Comparison of ENCODE assay signal across 11 mouse cellular contexts in genomic region chr11:107968147-107968546, GRCm38 (mm10). TPM values are rescaled to one million over a fixed set of nuclear protein-coding genes. Genes with fewer than 3 reads are reported as not detected.
A peak's percentile ranks its signal among the peaks of the same experiment; 100 is the strongest.
DNase-seq lines count a peak whose midpoint lies in the region; ATAC-seq and TF ChIP-seq lines count a peak whose summit lies in the region.
"Had no signal": no experiment of that assay in that cellular context is flagged by ENCODE, and none has a peak within 500 bp of the region (broad histone marks: within the 10 kb centered on the region; RNA-seq: fewer than 3 reads in every experiment).

No protein-coding gene starts in this region.

- H3K4me2 ChIP-seq in hindbrain, postnatal 0 days (ENCODE audit: low read depth, low read length), result no peak overlapping the region
- H3K4me2 ChIP-seq in hindbrain, embryonic 14.5 days (replicated peaks), result no peak overlapping the region
- H3K4me2 ChIP-seq in limb, embryonic 14.5 days (replicated peaks; ENCODE audit: low read depth, low read length, severe bottlenecking), result no peak overlapping the region

- no peak overlapping the region for H3K4me3 ChIP-seq in hindbrain, postnatal 0 days (ENCODE audit: low read length)
- H3K4me3 ChIP-seq in hindbrain, embryonic 14.5 days (replicated peaks; ENCODE audit: low read length), result no peak overlapping the region
- no peak overlapping the region for H3K4me3 ChIP-seq in limb, embryonic 14.5 days (replicated peaks; ENCODE audit: low read length)
- H3K4me3 ChIP-seq: heart, adult 2 months had no signal

- H3K27me3 ChIP-seq in hindbrain, postnatal 0 days (ENCODE audit: insufficient read depth, low read length), result no peaks in the 10 kb centered on the region
- H3K27me3 ChIP-seq in hindbrain, embryonic 14.5 days (ENCODE audit: control insufficient read depth, insufficient read depth, low read length), result no peaks in the 10 kb centered on the region
- H3K27me3 ChIP-seq in limb, embryonic 14.5 days (ENCODE audit: control insufficient read depth, insufficient read depth, low read length), result no peaks in the 10 kb centered on the region

- no peak overlapping the region for H3K27ac ChIP-seq in hindbrain, postnatal 0 days
- no peak overlapping the region for H3K27ac ChIP-seq in hindbrain, embryonic 14.5 days
- peak overlapping the region; percentile 63 for H3K27ac ChIP-seq in limb, embryonic 14.5 days (replicated peaks; ENCODE audit: low read depth, low read length)
- H3K27ac ChIP-seq: heart, adult 2 months; macrophage had no signal

- H3K9me3 ChIP-seq in hindbrain, postnatal 0 days (ENCODE audit: low read length), result no peaks in the 10 kb centered on the region
- H3K9me3 ChIP-seq in hindbrain, embryonic 14.5 days (ENCODE audit: control insufficient read depth, low read length), result no peaks in the 10 kb centered on the region
- H3K9me3 ChIP-seq in limb, embryonic 14.5 days (ENCODE audit: control insufficient read depth, low read length), result no peaks in the 10 kb centered on the region

- peaks cover 21% of the 10 kb centered on the region for H3K4me1 ChIP-seq in hindbrain, postnatal 0 days (ENCODE audit: insufficient read depth, low read length)
- H3K4me1 ChIP-seq in hindbrain, embryonic 14.5 days (replicated peaks; ENCODE audit: control insufficient read depth, insufficient read depth, low read length), result peaks cover 16% of the 10 kb centered on the region; the same call in 1 of the 2 replicates
- peaks cover 29% of the 10 kb centered on the region for H3K4me1 ChIP-seq in limb, embryonic 14.5 days (ENCODE audit: control insufficient read depth, insufficient read depth, low read length)

- WGBS in hindbrain, postnatal 0 days, result 49% methylated on average over 13 of the region's 13 CpGs
- 69% methylated on average over 13 of the region's 13 CpGs for WGBS in hindbrain, embryonic 14.5 days
- WGBS in limb, embryonic 14.5 days, result 30% methylated on average over 13 of the region's 13 CpGs

- TF ChIP-seq CTCF in hindbrain, postnatal 0 days (IDR thresholded peaks at IDR 0.05; ENCODE audit: low read depth), result no peak
- TF ChIP-seq CTCF in brain, embryonic 14.5 days (IDR thresholded peaks at IDR 0.05; ENCODE audit: borderline replicate concordance, extremely low read depth, insufficient read depth, insufficient read length), result no peak

- no peak overlapping the region for H3K9ac ChIP-seq in hindbrain, postnatal 0 days (replicated peaks; ENCODE audit: low read length)
- no peak overlapping the region for H3K9ac ChIP-seq in hindbrain, embryonic 14.5 days
- H3K9ac ChIP-seq in limb, embryonic 14.5 days (ENCODE audit: low read depth, low read length, severe bottlenecking), result no peak overlapping the region

- DNase-seq in hindbrain, postnatal 0 days (ENCODE audit: low spot score), result peak; percentile 43
- DNase-seq in hindbrain, embryonic 14.5 days (ENCODE audit: low spot score), result no peak
- DNase-seq in brain, embryonic 14.5 days (ENCODE audit: low read depth), result peak; percentile 61
- DNase-seq in embryo, embryonic 11 days, result peak; percentile 52
- DNase-seq in limb, embryonic 14.5 days (ENCODE audit: low spot score), result no peak
- DNase-seq in right cerebral cortex, postnatal 10 days (ENCODE audit: low spot score in 2 of 2), result no peak
- no peak for DNase-seq in Muller cell, postnatal 12 days (ENCODE audit: inconsistent ontology term)
- DNase-seq: heart, adult 2 months; thymus, postnatal 4 days had no signal

- no peak for TF ChIP-seq POLR2A in brain, embryonic 14.5 days (IDR thresholded peaks at IDR 0.05; ENCODE audit: borderline replicate concordance, extremely low read depth, insufficient read depth, insufficient read length, poor library complexity, severe bottlenecking)
- no peak for TF ChIP-seq POLR2A in limb, embryonic 14.5 days (IDR thresholded peaks at IDR 0.05; ENCODE audit: borderline replicate concordance, extremely low read depth, insufficient read depth, insufficient read length)

- no peak for ATAC-seq in hindbrain, postnatal 0 days
- no peak for ATAC-seq in hindbrain, embryonic 14.5 days (ENCODE audit: low FRiP score)
- no peak for ATAC-seq in limb, embryonic 14.5 days (ENCODE audit: low FRiP score, low read depth)
- ATAC-seq: activated CD4-positive, CD25-positive, alpha-beta regulatory T cell, adult 4 months had no signal

- no peaks in the 10 kb centered on the region for H3K36me3 ChIP-seq in hindbrain, postnatal 0 days (ENCODE audit: insufficient read depth, low read length)
- H3K36me3 ChIP-seq in hindbrain, embryonic 14.5 days (replicated peaks; ENCODE audit: control insufficient read depth, insufficient read depth), result no peaks in the 10 kb centered on the region
- H3K36me3 ChIP-seq in limb, embryonic 14.5 days (ENCODE audit: control insufficient read depth, insufficient read depth, low read length), result no peaks in the 10 kb centered on the region

RNA-seq across cellular contexts. Expression of gene Cacng5, which starts 53.3 kb away (rescaled TPM):
- 26.9 and 32.5 TPM in 2 replicates for total RNA-seq in hindbrain, postnatal 0 days (2014; rRNA removed)
- polyA plus RNA-seq in hindbrain, postnatal 0 days (2015; fragmentation: Nextera tagmentation; extraction: Ambion mirVana), result 21.4 and 22.0 TPM in 2 replicates
- polyA plus RNA-seq in hindbrain, embryonic 14.5 days (2014; fragmentation: Nextera tagmentation; extraction: Ambion mirVana), result 7.1 and 8.7 TPM in 2 replicates
- 3.9 and 5.4 TPM in 2 replicates for polyA plus RNA-seq in brain, embryonic 14.5 days (2012; rRNA removed)
- polyA plus RNA-seq in limb, embryonic 14.5 days (2012; rRNA removed), result 0.10 TPM in 2 replicates
- polyA plus RNA-seq in limb, embryonic 14.5 days (2014; fragmentation: Nextera tagmentation; extraction: Ambion mirVana), result 0.04 and 0.10 TPM in 2 replicates
- total RNA-seq: heart, adult 2 months had no signal
- polyA plus RNA-seq: activated CD4-positive, CD25-positive, alpha-beta regulatory T cell, adult 4 months; macrophage had no signal

Comparison
In these comparisons a context has a peak if more than half of its experiments do, and no peak if none do; other contexts are left out.
1. DNase-seq: peak in hindbrain, postnatal 0 days (single experiment), brain, embryonic 14.5 days (single experiment) and embryo, embryonic 11 days (single experiment); none in hindbrain, embryonic 14.5 days (single experiment), limb, embryonic 14.5 days (single experiment), right cerebral cortex, postnatal 10 days (0 of 2) and Muller cell, postnatal 12 days (single experiment).